Mouse (Mus musculus) kidney, embryonic 16.5 days (tissue): Measurements from ENCODE around the gene Scrn2. TPM values are rescaled to one million over a fixed set of nuclear protein-coding genes. Genes with fewer than 3 reads are reported as not detected.

ENCODE experiments used
- microRNA-seq: library from miRNA; unstranded; fragments of <30 nt; microRNA quantifications from one replicate; pipeline ENCODE4, GENCODE M21; 2016
- polyA plus RNA-seq: library from polyadenylated mRNA; unstranded; fragments of >200 nt; fragmentation: Nextera tagmentation; extraction: Ambion mirVana; gene quantifications from 2 replicates; pipeline ENCODE4 v1.2.1, GENCODE M21; 2015

Gene Scrn2
- polyA plus RNA-seq, 1 experiment from 2014 or later = 50.9 TPM

Small RNA genes lying within 50 kb of the gene (microRNA-seq; reads per million reads assigned to microRNA genes)
- 1.1 reads per million for gene Mir8103

Other genes starting within 250 kb of the Scrn2 start
- 109 and 121 TPM in 2 replicates for gene Cbx1, start 240.8 kb upstream of the Scrn2 start, polyA plus RNA-seq
- 93.9 and 96.8 TPM in 2 replicates for gene Nfe2l1, start 200.0 kb upstream of the Scrn2 start, polyA plus RNA-seq
- gene Copz2, start 180.1 kb upstream of the Scrn2 start, polyA plus RNA-seq = 115 and 117 TPM in 2 replicates
- gene Cdk5rap3, start 113.4 kb upstream of the Scrn2 start, polyA plus RNA-seq = 83.7 and 88.3 TPM in 2 replicates
- gene Prr15l, start 101.8 kb upstream of the Scrn2 start, polyA plus RNA-seq = 52.5 and 55.8 TPM in 2 replicates
- gene Pnpo, start 86.0 kb upstream of the Scrn2 start, polyA plus RNA-seq = 38.0 TPM in 2 replicates
- 21.2 and 25.1 TPM in 2 replicates for gene Sp2, start 47.0 kb upstream of the Scrn2 start, polyA plus RNA-seq
- gene Sp6, start 16.5 kb upstream of the Scrn2 start, polyA plus RNA-seq = 1.6 and 2.0 TPM in 2 replicates
- gene Lrrc46, start 11.5 kb downstream of the Scrn2 start, polyA plus RNA-seq = 1.3 and 1.5 TPM in 2 replicates
- gene Mrpl10, start 11.6 kb downstream of the Scrn2 start, polyA plus RNA-seq = 92.9 and 98.8 TPM in 2 replicates
- gene Osbpl7, start 20.7 kb downstream of the Scrn2 start, polyA plus RNA-seq = 10.2 and 10.4 TPM in 2 replicates
- 0.14 and 0.24 TPM in 2 replicates for gene Tbx21, start 85.4 kb downstream of the Scrn2 start, polyA plus RNA-seq
- 4.0 TPM in 2 replicates for gene Tbkbp1, start 121.6 kb downstream of the Scrn2 start, polyA plus RNA-seq
- 51.0 and 54.6 TPM in 2 replicates for gene Kpnb1, start 157.9 kb downstream of the Scrn2 start, polyA plus RNA-seq